17 mouse cellular contexts compared by ENCODE assay signal in the genomic region with DNA sequence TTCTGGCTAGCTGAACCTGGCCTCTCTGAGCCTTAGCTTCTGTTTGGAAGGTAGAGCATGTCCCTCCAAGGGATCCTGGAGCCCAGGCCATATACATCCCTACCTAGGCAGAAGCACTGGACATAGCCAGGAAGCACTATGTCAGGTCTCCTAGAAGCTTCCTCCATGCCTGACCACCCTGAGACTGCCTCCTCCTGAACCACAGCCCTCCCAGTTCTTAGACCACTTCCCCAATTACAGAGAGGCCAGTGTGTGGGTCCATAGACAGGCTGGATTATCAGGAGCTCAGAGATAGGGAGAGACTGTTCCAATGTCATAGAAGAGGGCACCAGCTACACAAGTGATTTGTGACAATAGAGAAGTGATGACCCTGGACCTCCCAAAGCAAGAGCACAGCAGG.
"Had no signal": no experiment of that assay in that cellular context is flagged by ENCODE, and none has a peak within 500 bp of the region (broad histone marks: within the 10 kb centered on the region; RNA-seq: fewer than 3 reads in every experiment).

No protein-coding gene starts in this region.

- DNase-seq: left cerebral cortex, postnatal 4 days; liver; liver, embryonic 13.5 days; liver, postnatal 0 days; lung, adult 18-20 months; lung, adult 2 months; lung, embryonic 14.5 days; lung, postnatal 10 days; lung, postnatal 14 days; lung, postnatal 36 days; lung, postnatal 4 days; midbrain, embryonic 14.5 days had no signal

- ATAC-seq: liver, embryonic 12.5 days; lung, postnatal 0 days; midbrain, embryonic 13.5 days; midbrain, embryonic 15.5 days; midbrain, embryonic 16.5 days had no signal
